Mouse (Mus musculus) adrenal gland (tissue): ENCODE data around the gene Iqsec1.

Source experiments
- intact Hi-C: fragments of 180-260 bp; cut with DNase I; formaldehyde crosslinking; loops from one replicate; pipeline ENCODE4 v1.15.1; 2025

Gene Iqsec1

DNA sequence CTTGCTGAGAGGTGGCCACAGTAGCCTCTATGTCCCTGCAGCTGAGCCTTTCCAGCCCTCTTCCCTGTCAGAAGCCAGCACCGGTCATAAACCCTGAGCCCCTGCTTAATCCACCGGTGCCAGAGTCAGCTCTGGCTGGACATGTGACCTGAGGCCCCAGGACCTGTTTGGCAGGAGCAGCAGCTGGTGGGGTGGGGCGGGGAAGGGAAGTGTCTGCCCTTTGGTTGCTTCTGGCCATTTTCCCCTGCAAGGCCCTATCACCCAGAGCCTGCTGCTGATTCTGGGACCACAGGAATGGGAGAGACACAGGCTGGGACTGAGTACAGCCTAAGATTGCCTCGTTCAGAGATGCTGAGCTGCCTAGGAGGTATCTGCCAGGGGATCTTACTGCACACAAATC, 257.2 kb downstream of the Iqsec1 start:
- intact Hi-C loops, result no loop called here

DNA sequence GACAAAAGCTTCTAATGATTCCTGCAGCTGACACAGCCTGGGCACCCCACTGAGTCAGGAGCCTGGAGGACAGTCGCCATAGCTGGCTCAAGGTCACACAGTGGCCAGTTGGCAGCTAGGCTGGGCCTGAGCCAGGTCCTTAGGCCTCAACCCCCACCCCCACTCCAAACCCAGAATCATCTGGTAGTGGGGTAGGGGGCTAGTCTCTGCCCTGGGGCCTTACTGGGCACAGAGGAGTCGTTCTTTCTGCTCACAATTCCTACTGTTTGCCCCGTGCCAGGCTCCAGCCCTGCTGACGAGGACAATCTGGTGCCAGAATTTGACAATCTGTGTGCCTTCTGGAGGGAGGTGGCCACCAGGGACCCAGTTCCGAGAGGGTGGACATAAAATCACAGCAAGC, 258.7 kb downstream of the Iqsec1 start:
- intact Hi-C loops, result loop anchor here (2.0 to 5.0 kb wide), 3 partner anchors 38 to 123 kb away; no protein-coding TSS in a partner anchor

- intact Hi-C loops, result loop anchor here (2.0 to 5.0 kb wide), 3 partner anchors 36 to 122 kb away; no protein-coding TSS in a partner anchor
Measured at GRCm38 (mm10) chr6:90728491-90728931, 260.0 kb downstream of the Iqsec1 start.

- intact Hi-C loops, result loop anchor here (2.0 to 5.0 kb wide), 3 partner anchors 36 to 121 kb away; no protein-coding TSS in a partner anchor
Measured at GRCm38 (mm10) chr6:90727826-90728225, 260.7 kb downstream of the Iqsec1 start.

DNA sequence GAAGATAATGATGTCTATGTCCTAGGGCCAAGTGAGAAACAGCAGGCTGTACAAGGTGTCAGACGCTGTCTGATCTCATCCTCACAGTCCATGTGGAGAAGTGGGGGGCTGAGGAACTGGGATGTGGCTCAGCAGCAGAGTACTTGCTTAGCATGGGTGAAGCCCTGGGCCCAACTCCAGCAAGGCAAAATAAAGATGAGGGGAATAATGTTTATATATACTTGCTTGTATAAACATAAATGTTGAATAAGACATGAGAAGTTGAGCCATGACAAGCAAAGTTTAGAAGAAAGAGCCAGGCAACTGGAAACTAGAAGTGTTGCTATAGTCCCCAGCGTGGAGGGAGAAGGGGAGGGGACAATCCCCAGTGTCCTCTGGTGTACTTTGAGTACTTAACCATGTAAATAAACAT, 261.8 kb downstream of the Iqsec1 start:
- intact Hi-C loops, result loop anchor here (5.0 kb wide), 1 partner anchor 34 kb away; no protein-coding TSS in a partner anchor

DNA sequence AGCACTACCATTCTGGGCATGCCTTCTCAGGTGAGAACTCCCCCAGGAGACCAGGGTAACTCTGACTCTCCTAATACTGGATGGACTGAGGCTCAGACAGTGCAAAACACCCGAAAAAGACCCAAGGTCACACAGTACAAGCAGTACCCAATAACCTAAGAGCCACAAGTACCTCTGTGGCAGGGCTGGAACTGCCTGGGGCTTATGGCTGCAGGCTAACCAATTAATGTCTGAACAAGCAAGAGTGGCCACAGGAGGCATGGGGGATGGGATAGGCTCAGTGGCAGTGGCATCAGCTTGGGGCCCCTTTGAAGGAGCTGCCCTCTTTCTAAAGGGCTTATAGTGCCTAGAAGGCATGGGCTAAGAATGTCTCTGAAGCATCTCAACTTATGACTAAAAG, 263.0 kb downstream of the Iqsec1 start:
- intact Hi-C loops, result loop anchor here (5.0 kb wide), 1 partner anchor 33 kb away; no protein-coding TSS in a partner anchor

DNA sequence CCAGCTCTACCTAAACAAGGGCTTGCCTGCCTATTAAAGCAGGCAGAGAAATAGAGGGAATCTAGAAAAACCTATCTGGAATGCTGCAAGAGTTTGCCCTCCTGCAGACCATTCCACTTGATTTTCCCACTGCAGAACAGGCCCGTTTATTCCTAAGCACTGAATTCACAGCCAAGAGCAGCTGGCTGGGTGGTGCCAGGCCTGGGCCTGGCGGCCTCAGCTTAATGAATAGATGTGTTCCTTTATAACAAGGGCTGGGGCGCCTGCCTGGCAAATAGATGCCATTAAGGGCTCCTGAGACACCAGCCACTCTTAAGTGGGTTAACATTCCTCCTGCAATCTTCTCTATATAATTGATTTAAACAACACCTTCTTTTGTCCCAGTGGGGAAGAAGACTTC, 265.5 kb downstream of the Iqsec1 start:
- intact Hi-C loops, result no loop called here

DNA sequence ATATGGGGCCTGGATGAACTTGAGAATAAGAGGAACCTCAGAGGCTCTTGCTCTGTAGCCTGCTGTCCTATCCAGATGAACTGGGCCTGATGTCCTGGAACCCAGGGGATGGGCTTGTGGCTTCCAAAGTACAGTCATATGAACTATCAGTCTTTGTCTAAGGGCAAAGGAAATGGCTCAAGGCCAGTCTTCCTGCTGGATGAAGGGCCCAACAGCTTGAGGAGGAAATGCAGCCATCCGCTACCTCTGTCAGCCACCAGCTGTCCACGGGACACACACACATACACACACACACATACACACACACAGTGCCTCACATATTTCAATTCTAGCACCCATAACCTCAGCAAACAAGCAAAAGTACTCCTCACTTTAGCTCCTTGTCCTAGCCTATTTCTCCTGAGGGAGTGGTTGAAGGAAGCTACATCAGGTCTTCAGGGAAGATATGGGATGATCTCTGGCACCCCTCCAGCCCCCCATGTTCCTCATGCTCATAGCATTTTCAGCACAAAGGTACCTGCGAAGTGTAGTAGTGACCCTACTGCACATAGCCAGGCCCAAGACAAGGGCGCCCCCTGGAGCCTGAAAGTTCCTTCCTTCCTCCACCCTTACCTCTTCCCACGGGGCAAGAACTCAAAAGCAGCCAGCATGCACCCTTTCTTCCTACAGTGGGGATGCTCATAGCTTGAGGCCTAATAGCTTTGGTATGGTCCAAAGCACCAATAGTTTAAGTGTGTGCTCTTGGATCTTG, 267.3 kb downstream of the Iqsec1 start:
- intact Hi-C loops, result no loop called here

DNA sequence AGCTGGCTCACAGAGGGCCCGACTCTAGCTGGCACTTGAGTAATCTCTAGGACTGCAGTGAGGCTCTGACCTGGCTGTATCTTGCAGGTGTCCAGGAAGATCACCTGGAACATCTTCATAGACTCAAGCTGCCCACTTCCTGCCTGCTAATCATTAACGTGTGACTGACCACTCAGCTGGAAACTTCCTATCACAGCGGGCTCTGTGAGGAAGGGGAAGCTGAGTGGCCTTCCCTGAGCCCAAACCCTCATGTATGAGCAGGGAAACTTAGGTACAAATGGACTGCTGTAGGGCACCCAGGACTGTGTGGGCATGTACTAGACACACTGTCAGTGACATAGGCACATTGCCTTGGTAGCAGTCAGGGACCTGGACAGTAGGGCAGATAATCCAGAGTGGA, 268.3 kb downstream of the Iqsec1 start:
- intact Hi-C loops, result no loop called here

GRCm38 (mm10) chr6:90719402-90719801, 269.1 kb downstream of the Iqsec1 start:
- intact Hi-C loops, result no loop called here

GRCm38 (mm10) chr6:90718477-90718876, 270.0 kb downstream of the Iqsec1 start:
- intact Hi-C loops, result no loop called here

GRCm38 (mm10) chr6:90717711-90718110, 270.8 kb downstream of the Iqsec1 start:
- intact Hi-C loops, result no loop called here

DNA sequence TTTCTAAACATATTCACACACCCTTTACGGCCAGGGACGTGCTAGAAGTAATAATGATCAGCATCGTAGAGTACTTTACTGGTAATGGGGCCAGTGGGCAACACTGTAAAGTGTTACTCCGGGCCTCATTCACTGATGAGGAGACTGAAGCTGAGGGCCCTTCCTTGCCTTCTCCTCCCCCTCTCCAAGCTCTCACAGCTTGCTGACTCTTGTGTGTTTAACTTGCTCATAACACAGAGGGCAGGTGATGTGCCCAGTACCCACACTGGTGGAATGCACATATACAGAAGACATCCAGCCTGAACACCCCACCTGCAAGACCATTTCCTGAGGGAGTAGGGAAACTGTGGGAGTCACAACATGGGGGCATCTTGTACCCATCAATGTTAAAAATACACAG, 271.6 kb downstream of the Iqsec1 start:
- intact Hi-C loops, result no loop called here

DNA sequence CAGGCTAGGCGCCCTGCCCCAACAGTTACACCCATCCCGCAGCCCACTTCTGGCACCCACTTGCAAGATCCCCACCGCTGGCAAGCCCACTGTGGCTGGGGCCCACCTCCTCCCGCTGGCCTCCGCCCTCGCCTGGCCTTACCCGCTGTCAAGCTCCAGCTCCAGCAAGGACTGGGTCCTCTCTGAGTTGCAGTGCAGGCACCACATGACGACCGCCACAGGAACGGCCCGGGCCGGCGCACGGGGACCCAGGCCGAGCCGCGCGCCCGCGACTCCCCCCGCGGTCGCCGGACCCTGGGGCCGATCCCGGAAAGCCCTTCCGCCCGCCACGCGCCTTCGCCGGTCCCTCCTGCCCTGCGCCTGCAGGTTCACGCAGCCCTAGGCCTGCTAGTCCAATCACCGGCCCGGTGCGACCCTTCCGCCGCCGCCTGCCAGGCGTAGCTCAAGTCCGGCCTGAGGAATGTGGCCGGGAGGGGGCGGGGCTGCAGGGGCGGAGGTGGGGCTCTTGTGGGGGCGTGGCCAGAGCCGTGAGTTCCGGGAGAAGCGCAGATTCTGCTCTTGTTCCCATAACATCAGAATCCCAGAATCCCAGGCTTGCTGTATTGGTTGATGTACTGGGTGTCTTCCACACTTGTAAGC, 272.3 kb downstream of the Iqsec1 start:
- intact Hi-C loops, result no loop called here

GRCm38 (mm10) chr6:90715245-90715905, 273.1 kb downstream of the Iqsec1 start:
- intact Hi-C loops, result no loop called here

GRCm38 (mm10) chr6:90713650-90714049, 274.8 kb downstream of the Iqsec1 start:
- intact Hi-C loops, result no loop called here

DNA sequence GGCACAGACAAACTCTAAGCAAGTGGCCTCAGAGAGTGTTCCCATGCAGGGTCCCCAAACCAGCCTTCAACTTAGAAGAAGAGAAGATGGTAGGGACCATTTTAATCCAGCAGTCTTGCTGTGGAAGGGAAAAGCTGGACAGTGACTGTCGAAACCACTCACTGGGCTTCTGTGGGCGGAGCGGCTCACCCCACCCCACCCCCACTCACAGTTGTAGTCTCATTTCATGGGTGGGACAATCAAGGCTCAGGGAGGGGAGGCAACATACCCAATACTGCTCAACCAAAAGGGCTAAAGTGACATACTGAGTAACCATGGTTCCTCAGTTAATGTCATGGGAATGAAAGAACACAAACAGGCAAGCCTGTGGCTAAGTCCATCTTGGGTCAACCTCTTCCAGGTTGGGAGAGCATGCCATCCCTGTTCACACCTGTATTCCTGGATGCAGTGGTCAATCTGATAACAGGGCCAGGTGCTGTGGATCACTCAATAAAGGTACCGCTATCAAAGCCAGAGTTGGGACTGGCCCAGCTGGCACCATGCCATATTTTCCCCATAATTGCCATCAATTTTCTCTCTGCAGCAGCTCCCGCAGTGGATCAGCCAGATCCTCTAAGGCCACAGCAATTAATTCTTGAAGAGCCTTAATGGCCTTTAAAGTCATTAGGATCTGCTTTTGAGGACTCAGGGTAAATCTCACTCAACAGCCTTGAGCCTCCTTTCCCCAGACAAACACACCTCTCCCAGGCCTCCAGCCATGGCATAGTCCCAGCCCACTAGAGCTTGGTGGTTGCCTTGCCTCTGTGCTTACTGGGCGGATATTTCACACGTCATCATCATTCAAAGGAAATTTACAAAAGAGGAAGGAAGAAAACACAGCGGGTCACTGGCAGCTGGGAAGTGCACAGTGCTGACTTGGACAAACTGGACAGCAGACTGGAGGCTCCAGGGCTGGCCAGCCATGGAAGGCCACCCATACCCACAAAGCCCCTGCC, 275.7 kb downstream of the Iqsec1 start:
- intact Hi-C loops, result no loop called here

DNA sequence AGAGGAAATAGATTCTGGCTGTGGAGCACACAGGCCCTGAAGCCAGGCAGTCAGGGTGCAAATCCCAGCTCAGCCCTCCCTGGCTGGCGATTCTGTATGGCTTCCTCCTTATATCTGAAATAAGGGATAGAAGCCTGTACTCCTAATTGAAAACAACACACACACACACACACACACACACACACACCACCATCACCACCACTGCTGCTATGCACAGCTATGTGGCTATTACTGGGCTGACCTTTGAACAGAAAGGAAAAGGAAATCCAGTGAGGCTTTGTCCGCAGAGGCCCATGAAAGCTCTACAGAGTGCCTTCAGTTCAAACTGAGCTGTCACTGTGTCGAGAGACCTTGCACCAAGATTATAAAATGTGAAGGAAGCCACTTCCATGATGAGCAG, 276.4 kb downstream of the Iqsec1 start:
- intact Hi-C loops, result no loop called here

DNA sequence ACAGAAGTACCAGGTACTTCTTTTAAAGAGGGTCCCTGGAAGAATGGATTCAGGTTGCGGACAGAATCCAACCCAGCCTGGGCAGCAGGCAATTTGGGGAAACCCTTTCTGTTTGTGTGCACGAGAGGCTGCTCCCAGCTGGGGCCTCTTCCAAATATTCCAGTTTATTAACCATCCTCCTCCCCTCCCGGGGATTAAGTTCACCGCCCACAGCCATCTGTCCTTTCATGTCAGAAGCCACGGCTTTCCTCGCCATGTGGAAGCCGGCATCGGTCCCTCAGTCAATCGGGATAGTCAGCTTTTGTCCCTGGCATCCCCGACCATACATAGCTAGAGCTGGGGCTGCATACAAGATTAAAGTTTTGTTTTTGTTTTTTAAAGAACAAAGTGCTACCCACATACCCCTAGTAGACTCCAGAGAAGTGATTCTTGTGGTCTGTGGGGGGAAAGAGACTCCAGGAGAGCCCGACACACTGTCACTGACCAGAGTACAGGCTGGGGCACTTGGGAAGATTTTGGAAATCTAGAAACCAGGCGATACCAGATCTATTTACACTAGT, 276.9 kb downstream of the Iqsec1 start:
- intact Hi-C loops, result no loop called here

GRCm38 (mm10) chr6:90710778-90711177, 277.7 kb downstream of the Iqsec1 start:
- intact Hi-C loops, result no loop called here
